Mouse (Mus musculus): ENCODE measurements at regions not wholly inside any gene's neighbourhood (a gene's known extent, or its start where the extent isn't known, plus 50 kb on each side); places are given as distances from the start of the nearest gene placed in this dataset.

- Histone ChIP-seq H3K9ac (ENCODE audit: control insufficient read depth, low read depth, low read length, poor library complexity, severe bottlenecking) (no peak overlapping the region), H3K27ac (ENCODE audit: control insufficient read depth, low read depth, low read length) (no peak overlapping the region), H3K9me3 (replicated peaks; ENCODE audit: insufficient read depth, low read length) (no peaks in the 10 kb centered on the region), H3K36me3 (ENCODE audit: control insufficient read depth in 1 of 2, insufficient read depth in 2 of 2, low read length in 2 of 2) (peaks cover 0 to 5% of the 10 kb centered on the region in 2 experiments; a peak in 2 of 4 replicates), H3K4me1 (ENCODE audit: control insufficient read depth in 1 of 2, insufficient read depth in 2 of 2, low read length in 2 of 2) (peaks cover 0 to 4% of the 10 kb centered on the region in 2 experiments; a peak in 2 of 4 replicates), H3K79me2 (ENCODE audit: control insufficient read depth, insufficient read depth, low read length, poor library complexity) (no peaks in the 10 kb centered on the region), H3K4me3 (ENCODE audit: control insufficient read depth in 1 of 2, insufficient read depth in 1 of 2, low read depth in 2 of 2, low read length in 2 of 2) (no peak overlapping the region), H3K27me3 (ENCODE audit: control insufficient read depth in 1 of 2, insufficient read depth in 2 of 2, low read length in 2 of 2) (no peaks in the 10 kb centered on the region)
- DNase-seq (ENCODE audit: low read depth, low spot score) = no peak
- TF ChIP-seq SMC3 (IDR thresholded peaks at IDR 0.05; ENCODE audit: low read depth, low read length) (no peak), POLR2A (IDR thresholded peaks at IDR 0.05; ENCODE audit: control insufficient read depth in 1 of 2, insufficient read depth in 1 of 2, low read depth in 1 of 2, low read length in 2 of 2, poor library complexity in 1 of 2) (no peak), CTCF (IDR thresholded peaks at IDR 0.05 in 2 of 3, conservative IDR thresholded peaks at IDR 0.05 in 1 of 3; ENCODE audit: control insufficient read depth in 1 of 3, insufficient read depth in 1 of 3, low read depth in 2 of 3, low read length in 3 of 3, poor library complexity in 1 of 3, severe bottlenecking in 1 of 3) (no peak), NELFE (IDR thresholded peaks at IDR 0.05; ENCODE audit: low read depth, low read length) (no peak), JUND (IDR thresholded peaks at IDR 0.05; ENCODE audit: low read depth, low read length) (no peak), HCFC1 (IDR thresholded peaks at IDR 0.05; ENCODE audit: low read depth, low read length) (no peak), E2F4 (IDR thresholded peaks at IDR 0.05; ENCODE audit: borderline replicate concordance, low read depth, low read length) (no peak), RAD21 (IDR thresholded peaks at IDR 0.05; ENCODE audit: low read depth, low read length) (no peak), BHLHE40 (IDR thresholded peaks at IDR 0.05; ENCODE audit: borderline replicate concordance, low read depth, low read length) (no peak)
Measured at GRCm38 (mm10) chr3:150152893-150153292, 1162.5 kb upstream of the Adgrl2 start.

GRCm38 (mm10) chr3:150185807-150186206 is 1195.5 kb upstream of the Adgrl2 start:
- no peak for TF ChIP-seq GABPA (IDR thresholded peaks at IDR 0.05; ENCODE audit: low read depth, low read length)
- TF ChIP-seq JUND (IDR thresholded peaks at IDR 0.05; ENCODE audit: low read depth, low read length) = no peak
- no peak for TF ChIP-seq UBTF (IDR thresholded peaks at IDR 0.05; ENCODE audit: borderline replicate concordance, insufficient read depth, low read depth, low read length)
- no peak for TF ChIP-seq ZC3H11A (IDR thresholded peaks at IDR 0.05; ENCODE audit: low read depth, low read length)
- no peak for TF ChIP-seq MYB (IDR thresholded peaks at IDR 0.05; ENCODE audit: low read depth, low read length)
- TF ChIP-seq USF2 (IDR thresholded peaks at IDR 0.05; ENCODE audit: borderline replicate concordance in 1 of 2, insufficient read depth in 1 of 2, low read depth in 1 of 2, low read length in 2 of 2) = no peak
- no peak for TF ChIP-seq ETS1 (IDR thresholded peaks at IDR 0.05; ENCODE audit: low read depth, low read length)
- no peak for TF ChIP-seq MYC (IDR thresholded peaks at IDR 0.05; ENCODE audit: low read depth, low read length)
- TF ChIP-seq CHD1 (IDR thresholded peaks at IDR 0.05; ENCODE audit: low read depth, low read length) = no peak
- TF ChIP-seq MAX (IDR thresholded peaks at IDR 0.05; ENCODE audit: low read length) = no peak
- TF ChIP-seq ZMIZ1 (IDR thresholded peaks at IDR 0.05; ENCODE audit: low read depth, low read length) = no peak
- TF ChIP-seq NELFE (IDR thresholded peaks at IDR 0.05; ENCODE audit: low read depth, low read length) = no peak
- TF ChIP-seq USF1 (IDR thresholded peaks at IDR 0.05; ENCODE audit: low read depth, low read length) = no peak
- no peaks in the 10 kb centered on the region for H3K4me1 ChIP-seq (ENCODE audit: control insufficient read depth in 1 of 2, insufficient read depth in 2 of 2, low read length in 2 of 2)
- no peaks in the 10 kb centered on the region for H3K79me2 ChIP-seq (ENCODE audit: control insufficient read depth, insufficient read depth, low read length, poor library complexity)
- no peaks in the 10 kb centered on the region for H3K9me3 ChIP-seq (replicated peaks; ENCODE audit: insufficient read depth, low read length)
- no peak overlapping the region for H3K9ac ChIP-seq (ENCODE audit: control insufficient read depth, low read depth, low read length, poor library complexity, severe bottlenecking)
- H3K27ac ChIP-seq (ENCODE audit: control insufficient read depth, low read depth, low read length) = no peak overlapping the region
- no peaks in the 10 kb centered on the region for H3K27me3 ChIP-seq (ENCODE audit: control insufficient read depth in 1 of 2, insufficient read depth in 2 of 2, low read length in 2 of 2)
- H3K4me3 ChIP-seq (ENCODE audit: control insufficient read depth in 1 of 2, insufficient read depth in 1 of 2, low read depth in 2 of 2, low read length in 2 of 2) = no peak overlapping the region
- DNase-seq (ENCODE audit: low read depth, low spot score) = no peak
- H3K36me3 ChIP-seq (ENCODE audit: control insufficient read depth in 1 of 2, insufficient read depth in 2 of 2, low read length in 2 of 2) = no peaks in the 10 kb centered on the region; a peak in 1 of 4 replicates

All from MEL (cell line).